Mouse (Mus musculus) regulatory T cell (primary cell): ENCODE results near the gene Mybpc3.

Source experiments
- in situ Hi-C: fragments of 300-600 bp; cut with MboI, MseI; formaldehyde crosslinking; loops from one replicate; pipeline ENCODE4 v1.15.1; 2025; ENCODE audit warnings: high pct_unique_total_duplicates

The Mybpc3 gene

DNA sequence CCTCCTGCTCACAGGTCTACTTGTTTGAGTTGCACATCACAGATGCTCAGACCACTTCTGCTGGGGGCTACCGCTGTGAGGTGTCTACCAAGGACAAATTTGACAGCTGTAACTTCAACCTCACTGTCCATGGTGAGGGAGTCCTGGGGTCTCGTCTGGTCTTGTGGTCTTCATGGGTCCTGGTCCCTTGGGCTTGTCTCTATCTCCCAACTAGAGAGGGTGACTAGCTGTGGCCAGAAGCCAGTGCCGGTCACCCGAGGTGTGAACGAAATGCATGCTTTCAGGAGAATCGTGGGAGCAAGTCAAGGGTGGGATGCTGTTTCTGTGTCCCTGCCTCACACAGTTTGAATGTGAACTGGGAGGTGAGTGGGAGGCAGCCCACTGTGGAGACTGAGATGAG lies 3.1 kb downstream of the Mybpc3 start:
- in situ Hi-C loops, result no loop called here

- in situ Hi-C loops, result no loop called here
Observed at GRCm38 (mm10) chr2:91121497-91121896, 3.6 kb downstream of the Mybpc3 start.

DNA sequence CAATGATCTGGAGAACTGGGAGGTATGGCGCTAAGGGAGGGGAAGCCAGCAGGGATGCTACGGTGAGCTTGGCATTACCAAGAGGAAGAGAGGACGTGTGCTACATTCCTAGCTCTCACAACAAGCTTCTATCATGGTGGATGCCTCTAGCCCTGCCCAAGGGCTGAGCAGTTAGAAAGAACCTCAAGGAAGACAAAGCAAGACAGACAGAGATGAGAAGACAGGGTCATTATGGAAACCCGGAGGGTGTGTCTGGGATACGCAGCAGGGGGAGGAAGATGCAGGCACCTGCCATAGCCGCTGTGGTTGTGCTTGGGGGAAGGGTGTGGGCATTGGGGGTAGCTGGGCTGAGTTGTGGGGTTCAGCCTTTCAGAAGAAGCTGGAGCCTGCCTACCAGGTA lies 5.6 kb downstream of the Mybpc3 start:
- in situ Hi-C loops, result no loop called here

GRCm38 (mm10) chr2:91125101-91125500 lies 7.2 kb downstream of the Mybpc3 start:
- in situ Hi-C loops, result no loop called here

DNA sequence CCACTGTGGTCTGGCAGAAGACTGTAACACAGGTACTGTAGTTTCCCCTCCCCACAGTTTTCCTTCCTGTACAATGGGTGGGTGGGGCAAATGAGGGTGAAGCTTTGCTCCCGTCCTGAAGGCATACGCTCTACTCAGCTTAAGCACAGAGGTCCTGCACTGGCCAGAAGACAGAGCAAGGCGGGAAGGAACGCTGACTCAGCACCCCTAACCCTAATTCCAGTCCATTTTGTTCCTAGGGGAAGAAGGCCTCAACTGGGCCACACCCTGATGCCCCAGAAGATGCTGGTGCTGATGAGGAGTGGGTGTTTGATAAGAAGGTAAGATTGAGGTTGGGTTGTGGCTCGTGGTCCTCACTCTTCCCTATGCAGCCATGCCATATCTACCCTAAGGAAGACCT lies 10.8 kb downstream of the Mybpc3 start:
- in situ Hi-C loops, result no loop called here

DNA sequence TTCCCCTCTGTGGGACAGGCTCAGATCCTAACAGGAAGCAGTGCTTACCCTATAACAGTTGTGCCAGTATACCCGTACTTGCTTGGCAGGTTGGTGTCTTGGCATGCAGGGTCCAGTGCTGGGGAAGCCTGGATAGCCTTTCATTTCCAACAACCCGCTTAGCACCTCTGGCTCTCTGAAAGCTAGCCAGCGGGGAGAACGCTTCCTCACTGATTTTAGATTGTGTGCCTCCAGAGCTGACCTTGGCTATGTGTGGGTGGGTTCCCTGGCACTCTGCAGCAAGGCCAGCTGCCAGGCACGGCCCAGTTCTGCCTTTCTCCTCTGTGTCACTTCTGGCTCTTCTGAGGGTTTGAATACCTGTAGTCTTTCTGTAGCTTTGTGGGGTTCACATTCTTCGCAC lies 12.2 kb downstream of the Mybpc3 start:
- in situ Hi-C loops, result no loop called here

- in situ Hi-C loops, result no loop called here
Observed at GRCm38 (mm10) chr2:91131251-91131650, 13.3 kb downstream of the Mybpc3 start.

- in situ Hi-C loops, result no loop called here
Observed at GRCm38 (mm10) chr2:91132035-91132434, 14.1 kb downstream of the Mybpc3 start.

DNA sequence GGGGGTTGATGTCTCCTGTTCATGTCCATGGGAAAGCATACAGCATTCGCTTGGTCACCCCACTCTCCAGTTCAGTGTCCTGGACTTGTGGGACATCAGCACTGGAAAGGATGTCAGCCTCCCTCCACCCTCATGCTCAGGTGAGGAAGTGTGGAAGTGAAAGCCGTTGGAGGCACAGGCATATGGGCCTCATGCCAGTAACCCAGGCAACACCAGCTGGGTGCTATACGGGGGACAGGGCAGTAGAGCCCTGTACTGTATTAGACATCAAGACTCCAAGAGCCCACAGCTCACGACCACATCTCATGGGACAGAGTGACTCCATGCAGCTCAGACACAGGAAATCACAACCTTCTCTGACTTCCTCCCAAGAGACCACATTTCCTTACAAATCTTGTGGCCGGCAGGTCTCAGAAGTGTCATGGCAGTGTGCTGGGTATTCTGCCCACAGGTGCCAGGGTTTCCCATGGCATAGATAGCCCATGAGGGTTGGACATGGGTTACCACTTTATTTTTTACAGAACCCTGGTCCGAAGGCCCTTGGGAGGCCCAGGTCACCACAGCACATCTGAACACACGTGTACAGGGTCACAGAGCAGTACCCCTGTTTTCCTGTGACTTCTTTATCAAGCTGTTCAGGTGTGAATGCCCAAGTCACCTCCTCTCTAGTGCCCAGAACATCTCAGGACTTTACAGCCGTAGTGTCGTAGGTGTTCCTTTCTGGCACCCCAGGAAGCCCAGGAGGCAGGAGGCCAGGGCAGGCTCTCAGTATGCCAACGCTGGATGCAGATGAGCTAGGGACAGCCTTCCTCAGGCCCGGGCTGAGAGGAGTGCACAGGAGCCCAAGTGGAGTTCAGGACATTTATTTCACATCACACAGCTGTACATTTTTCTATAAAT lies 18.8 kb downstream of the Mybpc3 start:
- in situ Hi-C loops, result no loop called here

- in situ Hi-C loops, result no loop called here
Observed at GRCm38 (mm10) chr2:91137481-91137880, 19.5 kb downstream of the Mybpc3 start.

DNA sequence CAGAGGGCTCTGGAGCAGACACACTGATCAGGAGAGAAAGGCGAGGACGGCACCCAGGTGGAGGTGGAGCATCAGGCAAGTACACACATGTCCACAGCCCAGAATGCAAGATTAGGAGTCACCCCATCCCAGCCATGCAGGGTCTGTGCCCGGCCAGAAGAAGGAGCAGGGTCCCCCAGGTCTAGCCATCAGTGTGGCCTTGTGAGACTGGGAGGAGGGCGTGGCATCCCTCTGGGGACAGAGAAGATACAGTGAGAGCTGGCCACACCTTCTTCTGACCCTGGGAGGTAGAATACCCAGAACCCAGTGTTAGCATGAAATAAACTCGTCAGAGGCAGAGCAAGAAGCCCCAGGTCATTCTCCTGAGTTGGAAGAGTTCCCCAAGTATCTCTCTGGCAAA lies 21.4 kb downstream of the Mybpc3 start:
- in situ Hi-C loops, result no loop called here

DNA sequence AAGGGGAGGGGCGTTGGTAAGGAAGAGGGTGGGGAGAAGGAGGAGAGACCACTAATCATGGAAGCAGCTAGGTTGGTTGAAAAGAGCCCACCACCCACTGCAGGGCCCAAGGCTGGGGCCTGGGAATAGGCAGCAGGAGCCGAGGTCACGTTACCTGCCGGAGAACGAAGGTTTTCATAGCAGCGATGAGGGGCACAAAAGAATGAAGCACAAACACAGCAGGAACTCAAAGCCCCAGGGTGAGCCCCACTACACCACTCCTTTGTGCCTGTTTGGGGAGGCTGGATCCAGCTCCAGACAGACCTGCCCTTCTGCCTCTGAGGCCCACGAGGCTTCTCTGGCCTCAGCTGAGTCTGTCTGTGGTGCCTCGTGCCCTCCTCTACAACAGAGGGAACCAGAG lies 21.8 kb downstream of the Mybpc3 start:
- in situ Hi-C loops, result no loop called here

DNA sequence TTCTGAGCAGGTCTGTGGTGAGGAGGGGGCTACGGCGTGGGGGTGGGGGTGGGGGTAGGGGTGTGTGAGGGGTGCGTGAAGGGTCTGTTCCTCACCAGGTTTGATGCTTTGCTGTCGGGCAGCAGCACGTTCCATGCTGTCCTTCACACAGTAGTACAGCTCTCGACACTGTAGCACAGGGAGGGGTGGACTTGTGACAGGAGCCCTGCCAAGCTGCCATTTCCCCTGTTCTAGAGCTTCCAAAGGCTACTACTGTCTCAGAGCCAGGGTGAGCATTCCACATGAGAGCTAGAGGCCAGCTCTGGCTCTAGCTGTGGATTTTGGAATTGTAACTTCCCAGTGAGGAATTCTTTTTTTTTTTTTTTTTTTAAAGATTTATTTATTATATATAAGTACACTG lies 25.0 kb downstream of the Mybpc3 start:
- in situ Hi-C loops, result no loop called here

- in situ Hi-C loops, result no loop called here
Observed at GRCm38 (mm10) chr2:91143401-91143800, 25.5 kb downstream of the Mybpc3 start.

GRCm38 (mm10) chr2:91148101-91148500 lies 30.2 kb downstream of the Mybpc3 start:
- in situ Hi-C loops, result no loop called here

- in situ Hi-C loops, result no loop called here
Observed at GRCm38 (mm10) chr2:91151331-91151730, 33.4 kb downstream of the Mybpc3 start.

DNA sequence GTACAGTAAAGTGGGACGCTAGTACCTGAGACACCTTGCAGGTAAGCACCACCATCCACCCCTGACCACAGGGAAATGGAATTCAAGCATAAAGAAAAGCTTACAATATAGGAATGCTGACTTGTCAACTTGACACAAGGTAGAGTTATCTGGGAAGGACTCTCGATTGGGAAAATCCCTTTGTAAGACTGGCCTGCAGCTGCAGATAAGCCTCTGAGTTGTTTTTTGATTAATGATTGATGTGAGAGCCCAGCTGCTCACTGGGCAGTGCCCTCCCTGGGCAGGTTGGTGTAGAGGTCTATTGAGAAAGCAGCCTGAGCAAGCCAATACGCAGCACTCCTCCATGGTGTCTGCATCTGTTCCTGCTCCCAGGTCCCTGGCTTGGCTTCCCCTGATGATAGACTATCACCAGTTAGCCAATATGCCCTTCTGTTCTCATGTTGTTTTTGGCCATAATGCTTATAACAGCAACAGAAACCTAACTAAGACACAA lies 35.0 kb downstream of the Mybpc3 start:
- in situ Hi-C loops, result no loop called here

DNA sequence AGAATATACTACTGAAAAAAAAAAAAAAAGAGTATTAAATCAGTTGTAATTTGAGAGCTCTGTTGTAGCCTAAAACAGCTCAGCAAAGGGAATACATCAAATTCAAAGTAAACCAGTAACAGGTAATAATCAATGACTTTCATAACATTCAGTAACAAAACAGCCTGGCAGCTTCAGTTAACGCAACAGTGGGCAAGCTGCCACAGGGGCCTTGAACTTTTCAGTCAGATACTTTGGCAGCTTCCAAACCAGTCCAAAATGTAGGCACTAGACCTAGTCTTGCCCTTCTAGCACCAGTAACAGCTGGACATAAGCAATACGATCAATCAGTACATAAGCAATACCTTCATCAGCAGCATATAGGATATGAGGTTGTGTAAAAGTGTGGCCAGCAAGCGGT lies 36.1 kb downstream of the Mybpc3 start:
- in situ Hi-C loops, result no loop called here

- in situ Hi-C loops, result no loop called here
Observed at GRCm38 (mm10) chr2:91157002-91157752, 39.2 kb downstream of the Mybpc3 start.

GRCm38 (mm10) chr2:91160591-91160990 lies 42.6 kb downstream of the Mybpc3 start:
- in situ Hi-C loops, result loop anchor here (5.0 to 10.0 kb wide), 2 partner anchors 414 to 448 kb away; no protein-coding TSS in a partner anchor

- in situ Hi-C loops, result loop anchor here (5.0 to 10.0 kb wide), 2 partner anchors 412 to 451 kb away; no protein-coding TSS in a partner anchor
Observed at GRCm38 (mm10) chr2:91162952-91163351, 45.0 kb downstream of the Mybpc3 start.

DNA sequence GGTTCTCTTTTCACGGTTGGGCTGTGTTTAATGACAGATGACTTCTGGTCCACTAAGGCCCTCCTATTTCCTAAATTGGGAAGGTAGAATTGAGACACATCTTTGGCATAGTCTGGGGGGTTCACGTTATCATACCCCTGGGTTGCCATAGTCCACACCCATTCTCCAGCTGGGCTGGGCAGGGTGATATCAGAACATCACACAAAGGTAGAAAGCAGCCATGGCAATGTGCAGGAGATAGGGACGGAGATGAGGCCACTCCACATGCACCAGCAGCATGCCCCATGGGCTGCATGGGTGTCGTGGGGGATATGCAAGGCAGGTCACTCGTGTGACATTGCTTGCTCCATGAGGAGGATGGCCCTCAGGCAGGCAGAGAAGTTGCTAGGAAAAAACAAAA lies 45.6 kb downstream of the Mybpc3 start:
- in situ Hi-C loops, result loop anchor here (5.0 to 10.0 kb wide), 2 partner anchors 411 to 451 kb away; no protein-coding TSS in a partner anchor
